Mouse (Mus musculus) ES-Bruce4 (cell line): ENCODE measurements around the gene Pogz.

Experiments used
- CTCF ChIP-seq: IDR thresholded peaks from one replicate; pipeline ENCODE4 v1.8.1; 2011; ENCODE audit warnings: low read depth, low read length
- POLR2A ChIP-seq: IDR thresholded peaks from one replicate; pipeline ENCODE4 v1.8.1; 2011; ENCODE audit warnings: low read length; ENCODE audit not compliant: insufficient read depth

GRCm38 (mm10) chr3:94822082-94822481 is 15.3 kb upstream of the Pogz start:
- TF ChIP-seq CTCF (no peak), POLR2A (no peak)
